Mouse (Mus musculus) ES-Bruce4 (cell line): ENCODE measurements around the gene Prune1.

ENCODE experiments used
- EP300 ChIP-seq: IDR thresholded peaks from 2 replicates; pipeline ENCODE4 v1.6.1; 2011; ENCODE audit warnings: low read depth, low read length; ENCODE audit not compliant: insufficient read depth
- POLR2A ChIP-seq: IDR thresholded peaks from one replicate; pipeline ENCODE4 v1.8.1; 2011; ENCODE audit warnings: low read length; ENCODE audit not compliant: insufficient read depth

GRCm38 (mm10) chr3:95237541-95238099 lies 44.3 kb downstream of the Prune1 start:
- TF ChIP-seq EP300 = no peak
- no peak for TF ChIP-seq POLR2A
